Mouse (Mus musculus) thymus, adult 2 months (tissue): ENCODE measurements around the gene Pars2.

Source experiments
- CTCF ChIP-seq: fragments of 200-500 bp; IDR thresholded peaks from 2 replicates; pipeline ENCODE4 v1.5.1; 2012; ENCODE audit warnings: mild to moderate bottlenecking, control low read depth, low read length, moderate library complexity, borderline replicate concordance; ENCODE audit not compliant: control insufficient read depth, poor library complexity, insufficient read depth; ENCODE audit errors: extremely low read depth
- POLR2A ChIP-seq: fragments of 200-500 bp; IDR thresholded peaks from 2 replicates; pipeline ENCODE4 v1.6.1; 2012; ENCODE audit warnings: mild to moderate bottlenecking, low read length, control low read depth, moderate library complexity; ENCODE audit not compliant: control insufficient read depth, poor library complexity, insufficient read depth; ENCODE audit errors: extremely low read depth

- TF ChIP-seq POLR2A = no peak
- no peak for TF ChIP-seq CTCF
These were observed 3.7 kb upstream of the Pars2 start for GRCm38 (mm10) chr4:106647137-106647536.
